Mouse (Mus musculus): ENCODE results near the gene Spred1. TPM values are rescaled to one million over a fixed set of nuclear protein-coding genes. Genes with fewer than 3 reads are reported as not detected.

The Spred1 gene
- polyA plus RNA-seq, 1 experiment from 2014 or later = 20.6 TPM

- Histone ChIP-seq H3K9ac (no peak overlapping the region), H3K27me3 (replicated peaks) (no peaks in the 10 kb centered on the region), H3K9me3 (no peaks in the 10 kb centered on the region), H3K4me2 (replicated peaks) (no peak overlapping the region), H3K36me3 (no peaks in the 10 kb centered on the region), H3K27ac (no peak overlapping the region), H3K4me1 (peaks cover 6% of the 10 kb centered on the region; the same call in 1 of the 2 replicates), H3K4me3 (no peak overlapping the region)
- WGBS = 67% methylated on average over 6 of the region's 7 CpGs
- no peak for ATAC-seq (ENCODE audit: low FRiP score, low read depth)
Observed at GRCm38 (mm10) chr2:117195578-117195977, 74.4 kb downstream of the Spred1 start.

GRCm38 (mm10) chr2:117200869-117201338 lies 79.7 kb downstream of the Spred1 start:
- H3K4me1 ChIP-seq = peaks cover 11% of the 10 kb centered on the region; the same call in 1 of the 2 replicates
- H3K27me3 ChIP-seq (replicated peaks) = no peaks in the 10 kb centered on the region
- peak; percentile 52; the same call in 1 of the 2 replicates for ATAC-seq (ENCODE audit: low FRiP score, low read depth)
- H3K9ac ChIP-seq = no peak overlapping the region
- no peaks in the 10 kb centered on the region for H3K36me3 ChIP-seq
- 39% methylated on average over 9 of the region's 9 CpGs for WGBS
- H3K27ac ChIP-seq = no peak overlapping the region
- no peak overlapping the region for H3K4me3 ChIP-seq
- H3K4me2 ChIP-seq (replicated peaks) = 0 out of 2 replicates have a peak overlapping the region, but pooled peaks have one; percentile 1
- no peaks in the 10 kb centered on the region for H3K9me3 ChIP-seq

- Histone ChIP-seq H3K9ac (no peak overlapping the region), H3K36me3 (no peaks in the 10 kb centered on the region), H3K9me3 (no peaks in the 10 kb centered on the region), H3K27ac (no peak overlapping the region), H3K4me3 (no peak overlapping the region), H3K4me1 (peaks cover 11% of the 10 kb centered on the region; the same call in 1 of the 2 replicates), H3K27me3 (replicated peaks) (no peaks in the 10 kb centered on the region), H3K4me2 (replicated peaks) (no peak overlapping the region)
- no peak; the same call in 1 of the 2 replicates for ATAC-seq (ENCODE audit: low FRiP score, low read depth)
- 76% methylated on average over 5 of the region's 5 CpGs for WGBS
Observed at GRCm38 (mm10) chr2:117203350-117203749, 82.2 kb downstream of the Spred1 start.

GRCm38 (mm10) chr2:117204534-117204933 lies 83.4 kb downstream of the Spred1 start:
- Histone ChIP-seq H3K4me1 (peaks cover 11% of the 10 kb centered on the region; the same call in 1 of the 2 replicates), H3K9ac (no peak overlapping the region), H3K4me3 (no peak overlapping the region), H3K27me3 (replicated peaks) (no peaks in the 10 kb centered on the region), H3K9me3 (no peaks in the 10 kb centered on the region), H3K27ac (no peak overlapping the region), H3K4me2 (replicated peaks) (no peak overlapping the region), H3K36me3 (no peaks in the 10 kb centered on the region)
- no peak for ATAC-seq (ENCODE audit: low FRiP score, low read depth)
- WGBS = 73% methylated on average over 3 of the region's 3 CpGs

- H3K9me3 ChIP-seq = no peaks in the 10 kb centered on the region
- H3K9ac ChIP-seq = no peak overlapping the region
- no peak overlapping the region for H3K27ac ChIP-seq
- H3K4me3 ChIP-seq = no peak overlapping the region
- WGBS = 86% methylated on average over 6 of the region's 6 CpGs
- ATAC-seq (ENCODE audit: low FRiP score, low read depth) = no peak
- no peaks in the 10 kb centered on the region for H3K36me3 ChIP-seq
- H3K4me1 ChIP-seq = peaks cover 8% of the 10 kb centered on the region; the same call in 1 of the 2 replicates
- H3K4me2 ChIP-seq (replicated peaks) = no peak overlapping the region
- no peaks in the 10 kb centered on the region for H3K27me3 ChIP-seq (replicated peaks)
Observed at GRCm38 (mm10) chr2:117205066-117205465, 83.9 kb downstream of the Spred1 start.

- no peaks in the 10 kb centered on the region for H3K27me3 ChIP-seq (replicated peaks)
- no peak overlapping the region for H3K27ac ChIP-seq
- H3K4me2 ChIP-seq (replicated peaks) = peak overlapping the region; percentile 35
- 5% methylated on average over 6 of the region's 6 CpGs for WGBS
- H3K36me3 ChIP-seq = no peaks in the 10 kb centered on the region
- H3K4me3 ChIP-seq = no peak overlapping the region
- H3K9ac ChIP-seq = no peak overlapping the region
- H3K9me3 ChIP-seq = no peaks in the 10 kb centered on the region
- H3K4me1 ChIP-seq = peaks cover 9% of the 10 kb centered on the region
- peak; percentile 99 for ATAC-seq (ENCODE audit: low FRiP score, low read depth)
Observed at GRCm38 (mm10) chr2:117210416-117211085, 89.4 kb downstream of the Spred1 start.

GRCm38 (mm10) chr2:117216152-117216551 lies 95.0 kb downstream of the Spred1 start:
- Histone ChIP-seq H3K27ac (no peak overlapping the region), H3K9ac (no peak overlapping the region), H3K9me3 (no peaks in the 10 kb centered on the region), H3K4me2 (replicated peaks) (no peak overlapping the region), H3K4me1 (peaks cover 8% of the 10 kb centered on the region; the same call in 1 of the 2 replicates), H3K36me3 (no peaks in the 10 kb centered on the region), H3K4me3 (no peak overlapping the region), H3K27me3 (replicated peaks) (no peaks in the 10 kb centered on the region)
- no peak for ATAC-seq (ENCODE audit: low FRiP score, low read depth)
- WGBS = 62% methylated on average over 2 of the region's 2 CpGs

GRCm38 (mm10) chr2:117217695-117218216 lies 96.6 kb downstream of the Spred1 start:
- no peak overlapping the region for H3K27ac ChIP-seq
- no peaks in the 10 kb centered on the region for H3K36me3 ChIP-seq
- no peak overlapping the region for H3K4me3 ChIP-seq
- H3K4me1 ChIP-seq = peaks cover 8% of the 10 kb centered on the region; the same call in 1 of the 2 replicates
- ATAC-seq (ENCODE audit: low FRiP score, low read depth) = 0 out of 2 replicates have a peak, but pooled peaks have one; percentile 25
- no peaks in the 10 kb centered on the region for H3K9me3 ChIP-seq
- WGBS = 10% methylated on average over 15 of the region's 15 CpGs
- peak overlapping the region; percentile 42 for H3K4me2 ChIP-seq (replicated peaks)
- H3K9ac ChIP-seq = no peak overlapping the region
- H3K27me3 ChIP-seq (replicated peaks) = no peaks in the 10 kb centered on the region

- Histone ChIP-seq H3K27ac (no peak overlapping the region), H3K36me3 (no peaks in the 10 kb centered on the region), H3K27me3 (replicated peaks) (no peaks in the 10 kb centered on the region), H3K9ac (no peak overlapping the region), H3K4me3 (no peak overlapping the region), H3K9me3 (no peaks in the 10 kb centered on the region), H3K4me1 (peaks cover 8% of the 10 kb centered on the region; the same call in 1 of the 2 replicates), H3K4me2 (replicated peaks) (no peak overlapping the region)
- WGBS = 93% methylated on average over 4 of the region's 4 CpGs
- no peak for ATAC-seq (ENCODE audit: low FRiP score, low read depth)
Observed at GRCm38 (mm10) chr2:117219536-117219935, 98.4 kb downstream of the Spred1 start.

- ATAC-seq (ENCODE audit: low FRiP score, low read depth) = no peak
- Histone ChIP-seq H3K4me2 (replicated peaks) (no peak overlapping the region), H3K4me3 (no peak overlapping the region), H3K9me3 (no peaks in the 10 kb centered on the region), H3K9ac (no peak overlapping the region), H3K27ac (no peak overlapping the region), H3K27me3 (replicated peaks) (no peaks in the 10 kb centered on the region), H3K36me3 (no peaks in the 10 kb centered on the region), H3K4me1 (peaks cover 6% of the 10 kb centered on the region; the same call in 1 of the 2 replicates)
- 90% methylated on average over 9 of the region's 9 CpGs for WGBS
Observed at GRCm38 (mm10) chr2:117222651-117223050, 101.5 kb downstream of the Spred1 start.

- Histone ChIP-seq H3K9ac (no peak overlapping the region), H3K27ac (no peak overlapping the region), H3K27me3 (replicated peaks) (no peaks in the 10 kb centered on the region), H3K9me3 (no peaks in the 10 kb centered on the region), H3K4me2 (replicated peaks) (no peak overlapping the region), H3K4me3 (no peak overlapping the region), H3K4me1 (no peaks in the 10 kb centered on the region), H3K36me3 (no peaks in the 10 kb centered on the region)
- WGBS = 49% methylated on average over 11 of the region's 11 CpGs
- no peak for ATAC-seq (ENCODE audit: low FRiP score, low read depth)
Observed at GRCm38 (mm10) chr2:117228601-117229125, 107.5 kb downstream of the Spred1 start.

- WGBS = 83% methylated on average over 7 of the region's 7 CpGs
- ATAC-seq (ENCODE audit: low FRiP score, low read depth) = no peak
- H3K4me3 ChIP-seq = no peak overlapping the region
- H3K4me1 ChIP-seq = no peaks in the 10 kb centered on the region
- no peaks in the 10 kb centered on the region for H3K36me3 ChIP-seq
- H3K9ac ChIP-seq = no peak overlapping the region
- H3K4me2 ChIP-seq (replicated peaks) = no peak overlapping the region
- H3K9me3 ChIP-seq = no peaks in the 10 kb centered on the region
- no peak overlapping the region for H3K27ac ChIP-seq
- H3K27me3 ChIP-seq (replicated peaks) = no peaks in the 10 kb centered on the region
Observed at GRCm38 (mm10) chr2:117230261-117230660, 109.1 kb downstream of the Spred1 start.

Data from neural tube, embryonic 12.5 days (tissue).